Comparison of ENCODE assay signal across 15 mouse cellular contexts in the genomic region with DNA sequence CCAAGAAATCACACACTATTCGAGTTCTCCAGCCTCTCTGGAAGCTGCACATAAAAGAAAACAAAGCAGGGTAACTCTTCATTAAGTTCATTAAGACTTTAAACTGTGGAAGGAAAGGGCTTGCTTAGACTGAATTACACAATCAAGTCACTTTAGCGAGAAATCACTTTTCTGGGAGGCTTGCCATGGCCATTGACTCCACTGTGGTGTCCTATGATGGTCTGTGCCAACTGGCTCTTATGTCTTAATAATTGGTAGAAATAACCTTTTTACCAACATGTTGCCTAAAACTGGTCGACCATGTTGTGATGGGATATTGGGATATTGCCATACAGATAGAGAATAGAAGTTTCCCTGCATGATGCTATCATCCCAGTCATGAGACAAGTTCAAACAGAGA. TPM values are rescaled to one million over a fixed set of nuclear protein-coding genes. Genes with fewer than 3 reads are reported as not detected.
DNase-seq lines count a peak whose midpoint lies in the region; TF ChIP-seq lines count a peak whose summit lies in the region.
"Had no signal": no experiment of that assay in that cellular context is flagged by ENCODE, and none has a peak within 500 bp of the region (broad histone marks: within the 10 kb centered on the region; RNA-seq: fewer than 3 reads in every experiment).

No protein-coding gene starts in this region.

- peak; percentile 64 for DNase-seq in adrenal gland, adult 2 months
- no peak for DNase-seq in adrenal gland, postnatal 4 days (ENCODE audit: low spot score in 2 of 2)
- peak in 1 of 2 experiments; percentile 22 for DNase-seq in heart, adult 2 months
- no peak for DNase-seq in heart, embryonic 10.5 days (ENCODE audit: low spot score)
- peak; percentile 21 for DNase-seq in 3T3-L1 (ENCODE audit: low read depth, low spot score)
- DNase-seq in lung, adult 18-20 months: peak; percentile 7 to 39
- DNase-seq in left cerebral cortex, adult 18-20 months (ENCODE audit: low spot score in 2 of 2): no peak
- no peak for DNase-seq in thymus, postnatal 4 days
- DNase-seq: cerebellum, adult 11-12 months; kidney, adult 8-10 months; liver, embryonic 13.5 days; right cerebral cortex, adult 18-20 months had no signal

- peak overlapping the region; percentile 38; the same call in 1 of the 2 replicates for H3K9ac ChIP-seq in heart, adult 2 months (ENCODE audit: low read depth, low read length)
- H3K9ac ChIP-seq: embryonic facial prominence, embryonic 12.5 days; liver, embryonic 13.5 days; midbrain, embryonic 12.5 days; neural tube, embryonic 12.5 days had no signal

- 63% methylated on average over 3 of the region's 3 CpGs for WGBS in heart, adult 2 months
- WGBS in heart, embryonic 10.5 days: 65% methylated on average over 3 of the region's 3 CpGs

- no peaks in the 10 kb centered on the region; the same call in 1 of the 2 replicates for H3K36me3 ChIP-seq in heart, adult 2 months (ENCODE audit: control insufficient read depth, insufficient read depth, low read length)
- H3K36me3 ChIP-seq in heart, embryonic 10.5 days: no peaks in the 10 kb centered on the region
- H3K36me3 ChIP-seq: embryonic facial prominence, embryonic 12.5 days; liver, embryonic 13.5 days; midbrain, embryonic 12.5 days; neural tube, embryonic 12.5 days had no signal

- H3K27me3 ChIP-seq in heart, adult 2 months (ENCODE audit: control insufficient read depth, insufficient read depth, low read length): no peaks in the 10 kb centered on the region
- H3K27me3 ChIP-seq in heart, embryonic 10.5 days (ENCODE audit: insufficient read depth, poor library complexity, severe bottlenecking): no peaks in the 10 kb centered on the region
- H3K27me3 ChIP-seq: embryonic facial prominence, embryonic 12.5 days; liver, embryonic 13.5 days; midbrain, embryonic 12.5 days; neural tube, embryonic 12.5 days had no signal

- peak overlapping the region; percentile 72 for H3K27ac ChIP-seq in heart, adult 2 months
- H3K27ac ChIP-seq in heart, embryonic 10.5 days: no peak overlapping the region
- H3K27ac ChIP-seq: embryonic facial prominence, embryonic 12.5 days; liver, embryonic 13.5 days; midbrain, embryonic 12.5 days; neural tube, embryonic 12.5 days had no signal

- H3K79me2 ChIP-seq in heart, adult 2 months (replicated peaks; ENCODE audit: control insufficient read depth, insufficient read depth, low read length): no peaks in the 10 kb centered on the region

- no peak for TF ChIP-seq CTCF in heart, adult 2 months (IDR thresholded peaks at IDR 0.05)

- peak overlapping the region; percentile 35 for H3K4me3 ChIP-seq in heart, adult 2 months
- no peak overlapping the region for H3K4me3 ChIP-seq in heart, embryonic 10.5 days
- H3K4me3 ChIP-seq: embryonic facial prominence, embryonic 12.5 days; liver, embryonic 13.5 days; midbrain, embryonic 12.5 days; neural tube, embryonic 12.5 days had no signal

- H3K9me3 ChIP-seq in heart, embryonic 10.5 days: no peaks in the 10 kb centered on the region
- H3K9me3 ChIP-seq: embryonic facial prominence, embryonic 12.5 days; liver, embryonic 13.5 days; midbrain, embryonic 12.5 days; neural tube, embryonic 12.5 days had no signal

- no peaks in the 10 kb centered on the region; the same call in 1 of the 2 replicates for H3K4me1 ChIP-seq in heart, adult 2 months (ENCODE audit: control insufficient read depth, insufficient read depth, low read length)
- 0 out of 2 replicates have a peak, but pooled peaks cover 3% of the 10 kb centered on the region for H3K4me1 ChIP-seq in heart, embryonic 10.5 days
- H3K4me1 ChIP-seq: embryonic facial prominence, embryonic 12.5 days; liver, embryonic 13.5 days; midbrain, embryonic 12.5 days; neural tube, embryonic 12.5 days had no signal

- TF ChIP-seq EP300 in heart, adult 2 months (IDR thresholded peaks at IDR 0.05; ENCODE audit: insufficient read depth, low read depth, low read length): no peak

- no peak for TF ChIP-seq POLR2A in heart, adult 2 months (IDR thresholded peaks at IDR 0.05; ENCODE audit: insufficient read depth, low read depth, low read length)

- intact Hi-C loops in heart, adult 2 months (cut with DNase I): loop anchor here (10.0 kb wide), 1 partner anchor 199 kb away; no protein-coding TSS in a partner anchor

RNA-seq across cellular contexts. Expression of a gene that starts 1.5 kb away (rescaled TPM):
- total RNA-seq in adrenal gland, adult 2 months (2021): 10 to 100 TPM; 36.7 to 51.1 TPM
- 2.5 and 2.6 TPM in 2 replicates for polyA plus RNA-seq in adrenal gland, adult 2 months (2012; rRNA removed)
- total RNA-seq in adrenal gland, postnatal 4 days (2021): 10 to 100 TPM; 32.6 to 34.8 TPM
- 10 to 100 TPM; 32.7 to 37.5 TPM for total RNA-seq in heart, adult 2 months (2021)
- 32.6 and 49.9 TPM in 2 replicates for polyA plus RNA-seq in heart, adult 2 months (2012; rRNA removed)
- polyA plus RNA-seq in heart, embryonic 10.5 days (2016; fragmentation: Nextera tagmentation; extraction: Ambion mirVana): not detected in 2 replicates
- 1 to 10 TPM; 3.0 to 6.5 TPM for total RNA-seq in left cerebral cortex, adult 18-20 months (2021)
- polyA plus RNA-seq: midbrain, embryonic 12.5 days had no signal

Comparison
In these comparisons a context has a peak if more than half of its experiments do, and no peak if none do; other contexts are left out.
1. DNase-seq: peak in adrenal gland, adult 2 months (single experiment), 3T3-L1 (single experiment) and lung, adult 18-20 months (2 of 2); none in adrenal gland, postnatal 4 days (0 of 2), heart, embryonic 10.5 days (single experiment), left cerebral cortex, adult 18-20 months (0 of 2) and thymus, postnatal 4 days (single experiment).
2. RNA of a gene that starts 1.5 kb away (total RNA-seq): 36.7 to 51.1 TPM in adrenal gland, adult 2 months, 32.7 to 37.5 TPM in heart, adult 2 months and 32.6 to 34.8 TPM in adrenal gland, postnatal 4 days; 3.0 to 6.5 TPM in left cerebral cortex, adult 18-20 months; every median in the first group is over 4 times any median in the second.